Mouse (Mus musculus) forebrain, embryonic 10.5 days (tissue): ENCODE results near the gene Psmd9. TPM values are rescaled to one million over a fixed set of nuclear protein-coding genes. Genes with fewer than 3 reads are reported as not detected.
A peak's percentile ranks its signal among the peaks of the same experiment; 100 is the strongest.

Experiments
- DNase-seq: peaks from one replicate; pipeline ENCODE4 v3.0.0-alpha.2; 2017; ENCODE audit warnings: low spot score; ENCODE audit errors: extremely low spot score
- H3K27ac ChIP-seq: fragments of 300-500 bp; sonication (generic); 2 replicates; pipeline ENCODE4 v1.5.1; 2016; ENCODE audit warnings: mild to moderate bottlenecking
- H3K27me3 ChIP-seq: fragments of 300-500 bp; sonication (generic); 2 replicates; pipeline ENCODE4 v1.6.1; 2016; ENCODE audit warnings: mild to moderate bottlenecking; ENCODE audit not compliant: poor library complexity, severe bottlenecking
- H3K36me3 ChIP-seq: fragments of 300-500 bp; sonication (generic); replicated peaks from 2 replicates; pipeline ENCODE4 v1.6.1; 2016; ENCODE audit warnings: mild to moderate bottlenecking, moderate library complexity
- H3K4me1 ChIP-seq: fragments of 300-500 bp; sonication (generic); 2 replicates; pipeline ENCODE4 v1.6.1; 2016
- H3K4me3 ChIP-seq: fragments of 300-500 bp; sonication (generic); 2 replicates; pipeline ENCODE4 v1.5.1; 2016; ENCODE audit warnings: mild to moderate bottlenecking, moderate library complexity
- H3K9me3 ChIP-seq: fragments of 300-500 bp; sonication (generic); 2 replicates; pipeline ENCODE4 v1.6.1; 2016; ENCODE audit warnings: mild to moderate bottlenecking, moderate library complexity
- WGBS: fragments of 180-500 bp; shearing (Covaris S2); methylation state at CpG from one replicate; pipeline ENCODE4 v1.1.7; 2016; 5-methylcytosine and 5-hydroxymethylcytosine counted together
- polyA plus RNA-seq: library from polyadenylated mRNA; unstranded; fragments of >200 nt; fragmentation: Nextera tagmentation; extraction: Ambion mirVana; gene quantifications from 2 replicates; pipeline ENCODE4 v1.2.1, GENCODE M21; 2016

Psmd9 gene
- 80.5 and 84.6 TPM in 2 replicates for polyA plus RNA-seq

DNA sequence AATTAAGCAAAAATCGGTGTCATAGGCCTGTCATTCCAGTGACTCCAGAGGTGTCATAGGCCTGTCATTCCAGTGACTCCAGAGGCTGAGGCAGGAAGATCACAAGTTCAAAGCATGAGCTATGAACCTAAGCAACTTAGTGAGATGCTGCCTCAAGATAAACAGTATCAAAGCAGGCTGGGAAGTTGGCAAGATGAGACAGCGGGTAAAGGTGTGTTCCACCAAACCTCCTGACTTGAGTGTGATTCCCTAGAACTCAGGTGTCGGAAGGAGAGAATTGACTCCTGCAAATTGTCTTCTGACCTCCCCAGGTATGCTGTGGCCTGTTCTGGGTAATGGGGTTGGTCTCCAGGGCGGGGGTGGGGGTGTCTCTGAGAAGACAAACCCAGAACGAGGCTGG, at the start of gene Psmd9:
Psmd9 (plus strand) TSS at position 130 of the 400 bp plus-strand sequence.
- Histone ChIP-seq H3K36me3 (peaks cover 32% of the 10 kb centered on the region), H3K27ac (no peak within 1 kb of the TSS), H3K4me1 (peaks cover 26% of the 10 kb centered on the region), H3K4me3 (no peak within 1 kb of the TSS), H3K9me3 (no peaks in the 10 kb centered on the region), H3K27me3 (no peaks in the 10 kb centered on the region)
- DNase-seq = no peak
- WGBS = 86% methylated on average over 5 of the region's 5 CpGs

DNA sequence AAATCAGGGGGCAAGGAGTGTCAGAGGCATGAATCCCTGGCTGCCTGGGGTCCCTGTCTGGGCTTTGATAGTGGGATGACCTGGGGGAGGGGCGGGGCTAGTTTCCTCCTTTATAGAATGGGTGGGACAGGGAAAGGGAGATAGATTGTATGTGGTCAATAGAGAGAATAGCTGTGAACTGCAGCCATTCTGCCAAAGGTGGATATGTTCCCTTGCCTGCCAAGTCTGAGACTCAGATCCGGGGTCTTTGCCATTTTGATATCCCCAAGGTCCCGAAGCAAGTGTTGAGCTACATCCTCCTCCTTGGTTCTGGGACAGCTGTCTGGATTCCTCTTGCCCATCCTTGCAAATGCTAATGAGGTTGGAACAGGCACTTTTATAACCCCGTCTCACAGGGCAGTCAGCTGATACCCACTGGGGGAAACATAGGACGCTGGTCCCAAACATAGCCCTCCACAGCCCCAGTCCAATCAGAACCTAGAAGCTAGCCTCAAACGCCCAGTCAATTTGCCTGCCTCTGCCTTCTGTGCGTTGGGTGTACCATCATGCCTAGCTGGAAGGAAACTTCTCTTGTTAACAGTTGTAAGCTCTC, 48.5 kb upstream of the Psmd9 start:
- H3K36me3 ChIP-seq = peaks cover 26% of the 10 kb centered on the region
- peaks cover 18% of the 10 kb centered on the region for H3K4me1 ChIP-seq
- 79% methylated on average over 7 of the region's 7 CpGs for WGBS
- DNase-seq = no peak
- no peak overlapping the region for H3K4me3 ChIP-seq
- H3K27me3 ChIP-seq = no peaks in the 10 kb centered on the region
- 0 out of 2 replicates have a peak, but pooled peaks cover 3% of the 10 kb centered on the region for H3K9me3 ChIP-seq
- no peak overlapping the region for H3K27ac ChIP-seq

DNA sequence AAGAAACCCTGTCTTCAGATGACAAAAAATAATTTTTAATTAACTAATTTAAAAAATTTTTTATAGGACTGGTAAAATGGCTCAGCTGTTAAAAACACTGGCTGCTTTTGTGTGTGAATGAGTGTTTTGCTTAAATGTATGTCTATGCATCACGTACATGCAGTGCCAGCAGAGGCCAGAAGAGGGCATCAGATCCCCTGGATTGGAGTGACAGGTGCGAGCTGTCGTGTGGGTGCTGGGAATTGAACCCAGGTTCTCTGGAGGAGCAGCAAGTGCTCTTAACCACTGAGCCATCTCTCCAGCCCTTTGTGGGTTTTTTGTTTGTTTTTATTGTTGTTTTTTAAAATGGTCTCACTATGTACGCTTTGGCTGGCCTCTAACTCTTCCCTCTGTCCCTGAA, 47.0 kb upstream of the Psmd9 start:
- Histone ChIP-seq H3K36me3 (peaks cover 33% of the 10 kb centered on the region), H3K27me3 (no peaks in the 10 kb centered on the region), H3K27ac (no peak overlapping the region), H3K9me3 (0 out of 2 replicates have a peak, but pooled peaks cover 3% of the 10 kb centered on the region), H3K4me1 (peaks cover 21% of the 10 kb centered on the region), H3K4me3 (no peak overlapping the region)
- no peak for DNase-seq
- 89% methylated on average over 4 of the region's 4 CpGs for WGBS

DNA sequence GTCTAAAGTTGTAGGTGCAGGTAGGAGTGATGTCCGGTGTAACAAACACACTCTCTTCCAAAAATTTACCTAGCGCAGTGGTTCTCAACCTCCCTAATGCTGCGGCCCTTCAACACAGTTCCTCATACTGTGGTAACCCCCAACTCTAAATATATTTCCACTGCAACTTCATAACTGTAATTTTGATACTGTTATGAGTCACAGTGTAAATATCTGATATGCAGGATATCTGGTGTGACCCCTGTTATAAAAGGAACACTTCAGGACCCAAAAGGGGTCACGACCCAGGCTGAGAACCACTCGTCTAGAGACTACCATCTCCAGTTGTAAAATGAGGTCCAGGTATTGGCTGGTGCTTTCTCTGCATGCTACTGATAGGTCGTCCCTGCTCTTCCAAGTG, 44.1 kb upstream of the Psmd9 start:
- Histone ChIP-seq H3K36me3 (peaks cover 44% of the 10 kb centered on the region), H3K4me1 (peaks cover 20% of the 10 kb centered on the region), H3K4me3 (no peak overlapping the region), H3K27me3 (peaks cover under 1% of the 10 kb centered on the region), H3K9me3 (0 out of 2 replicates have a peak, but pooled peaks cover 3% of the 10 kb centered on the region), H3K27ac (no peak overlapping the region)
- no peak for DNase-seq
- WGBS = 89% methylated on average over 6 of the region's 6 CpGs

DNA sequence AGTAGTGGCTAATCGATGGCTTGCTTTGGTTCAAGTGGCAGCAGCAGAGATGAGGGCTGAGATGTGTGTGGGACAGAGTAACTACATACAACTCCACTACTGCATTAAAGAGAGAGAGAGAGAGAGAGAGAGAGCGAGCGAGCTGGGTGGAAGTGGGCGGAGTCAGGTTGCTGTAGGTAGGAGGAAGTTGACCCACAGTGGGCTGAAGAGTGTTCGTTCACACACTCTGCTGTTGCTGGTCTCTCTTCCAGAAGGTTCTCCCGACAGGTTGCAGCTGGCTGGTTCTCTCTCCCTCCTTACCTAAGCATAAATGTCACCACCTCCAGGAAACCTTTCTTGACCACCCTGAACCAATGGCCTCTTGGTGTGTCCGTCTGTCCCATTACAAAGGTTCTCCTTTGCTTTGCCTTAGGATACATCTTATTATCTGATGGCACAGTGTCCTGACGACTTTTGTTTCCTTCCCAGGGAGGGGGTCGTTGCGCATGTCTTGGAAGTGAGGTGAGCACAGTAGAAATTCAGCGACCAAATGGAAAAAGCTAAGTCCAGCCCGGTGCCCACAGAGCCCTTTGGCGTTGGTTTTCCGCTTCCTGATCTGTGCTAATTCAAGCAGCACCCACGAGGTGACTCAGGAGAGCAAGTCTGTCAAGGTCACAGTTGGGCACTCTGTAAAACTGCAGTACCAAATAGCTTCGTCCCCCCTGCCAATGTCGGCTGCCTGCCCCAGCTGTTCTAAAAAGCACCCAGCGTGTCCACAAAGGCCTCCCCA, 43.4 kb upstream of the Psmd9 start:
- H3K36me3 ChIP-seq = peaks cover 51% of the 10 kb centered on the region
- H3K4me1 ChIP-seq = peaks cover 13% of the 10 kb centered on the region
- peaks cover 8% of the 10 kb centered on the region for H3K27me3 ChIP-seq
- H3K4me3 ChIP-seq = no peak overlapping the region
- WGBS = 88% methylated on average over 18 of the region's 18 CpGs
- 0 out of 2 replicates have a peak, but pooled peaks cover 3% of the 10 kb centered on the region for H3K9me3 ChIP-seq
- no peak for DNase-seq
- no peak overlapping the region for H3K27ac ChIP-seq

DNA sequence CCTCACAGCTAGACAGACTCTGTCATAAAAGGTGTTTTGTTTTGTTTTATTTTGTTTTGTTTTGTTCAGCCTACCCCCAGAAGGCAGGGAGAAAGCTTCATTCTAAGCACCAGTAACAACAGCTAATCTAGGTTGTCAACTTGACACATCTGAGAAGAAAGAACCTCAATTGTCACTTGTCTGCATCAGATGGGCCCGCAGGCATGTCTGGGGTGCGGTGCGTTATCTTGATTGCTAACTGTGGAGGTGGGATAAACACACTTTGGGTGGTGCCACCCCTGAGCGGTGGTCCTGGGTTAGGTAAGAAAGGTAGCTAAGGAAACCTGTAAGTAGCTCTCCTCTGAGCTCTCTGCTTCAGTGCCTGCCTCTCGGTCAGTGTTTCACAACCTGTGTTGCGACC, 42.2 kb upstream of the Psmd9 start:
- Histone ChIP-seq H3K9me3 (0 out of 2 replicates have a peak, but pooled peaks cover 3% of the 10 kb centered on the region), H3K27ac (no peak overlapping the region), H3K4me3 (no peak overlapping the region), H3K36me3 (peaks cover 59% of the 10 kb centered on the region), H3K4me1 (peaks cover 17% of the 10 kb centered on the region), H3K27me3 (peaks cover 20% of the 10 kb centered on the region)
- WGBS = 81% methylated on average over 6 of the region's 6 CpGs
- no peak for DNase-seq

DNA sequence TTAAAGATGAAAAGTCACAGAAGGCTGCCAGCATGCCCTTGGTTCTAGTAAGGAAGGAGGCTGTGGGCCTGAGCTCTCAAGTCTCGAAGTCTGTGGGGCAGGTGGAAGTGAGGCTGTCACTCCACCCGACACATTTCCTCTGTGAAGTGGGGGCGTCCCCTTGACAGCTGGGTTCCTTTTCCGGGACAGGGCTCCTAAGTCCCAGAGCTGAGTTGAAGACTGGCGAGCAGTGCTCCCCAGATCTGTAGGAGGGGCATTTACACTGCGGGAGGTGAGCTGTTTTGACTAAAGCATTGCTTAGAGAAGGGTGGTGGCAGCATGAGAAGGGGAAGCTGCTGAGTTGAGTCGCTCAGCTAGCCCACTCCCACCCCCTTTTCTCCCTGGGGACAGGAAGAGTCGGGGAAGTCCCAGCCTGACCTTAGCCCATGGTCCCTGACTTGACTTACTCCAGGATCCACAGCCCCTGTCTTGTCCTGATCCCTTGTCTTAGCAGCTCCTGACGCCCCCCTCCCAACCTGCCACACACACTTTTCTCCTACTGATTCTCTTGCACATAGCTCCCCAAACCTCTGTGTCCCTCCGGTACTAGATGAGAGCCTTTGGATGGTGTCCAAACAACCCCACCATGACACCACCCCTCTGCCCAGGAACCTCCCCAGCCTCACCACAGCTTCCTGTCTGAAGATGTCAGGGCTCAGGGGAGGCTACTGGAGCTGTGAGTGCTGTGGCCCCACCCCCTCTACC, 40.6 kb upstream of the Psmd9 start:
- peaks cover 45% of the 10 kb centered on the region for H3K36me3 ChIP-seq
- H3K9me3 ChIP-seq = no peaks in the 10 kb centered on the region
- DNase-seq = no peak
- peaks cover 20% of the 10 kb centered on the region for H3K27me3 ChIP-seq
- no peak overlapping the region for H3K27ac ChIP-seq
- peaks cover 33% of the 10 kb centered on the region for H3K4me1 ChIP-seq
- no peak overlapping the region for H3K4me3 ChIP-seq
- WGBS = 60% methylated on average over 10 of the region's 10 CpGs

DNA sequence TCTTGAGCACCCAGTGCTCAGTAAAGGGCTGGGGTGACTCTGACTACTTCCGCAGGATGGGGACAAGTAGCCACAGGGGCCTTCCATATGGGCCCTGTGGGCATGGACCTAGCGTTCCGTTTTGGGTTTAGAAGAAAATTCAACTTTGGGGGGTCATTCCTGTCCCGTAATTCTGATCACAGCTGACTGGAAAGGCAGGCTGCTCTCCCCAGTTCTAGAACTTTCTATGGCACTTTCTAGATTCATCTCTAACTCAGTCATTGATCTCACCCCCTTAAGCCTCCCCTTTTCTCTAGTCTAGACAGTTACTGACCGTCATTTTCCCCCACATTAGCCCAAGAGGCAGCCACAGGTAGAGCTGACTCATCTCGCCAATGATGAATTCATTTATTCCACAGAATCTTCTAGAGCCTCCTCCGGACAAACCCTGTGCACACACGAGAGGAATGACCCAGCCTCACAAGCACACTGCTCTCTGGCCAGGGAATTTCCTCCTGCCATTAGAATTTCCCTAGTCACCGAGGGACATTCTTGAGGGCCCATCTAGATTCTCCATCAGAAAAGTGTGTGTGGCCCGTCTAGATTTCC, 39.9 kb upstream of the Psmd9 start:
- Histone ChIP-seq H3K4me1 (peaks cover 39% of the 10 kb centered on the region), H3K27me3 (peaks cover 20% of the 10 kb centered on the region), H3K36me3 (peaks cover 46% of the 10 kb centered on the region), H3K4me3 (no peak overlapping the region), H3K27ac (no peak overlapping the region), H3K9me3 (no peaks in the 10 kb centered on the region)
- no peak for DNase-seq
- WGBS = 89% methylated on average over 10 of the region's 10 CpGs

DNA sequence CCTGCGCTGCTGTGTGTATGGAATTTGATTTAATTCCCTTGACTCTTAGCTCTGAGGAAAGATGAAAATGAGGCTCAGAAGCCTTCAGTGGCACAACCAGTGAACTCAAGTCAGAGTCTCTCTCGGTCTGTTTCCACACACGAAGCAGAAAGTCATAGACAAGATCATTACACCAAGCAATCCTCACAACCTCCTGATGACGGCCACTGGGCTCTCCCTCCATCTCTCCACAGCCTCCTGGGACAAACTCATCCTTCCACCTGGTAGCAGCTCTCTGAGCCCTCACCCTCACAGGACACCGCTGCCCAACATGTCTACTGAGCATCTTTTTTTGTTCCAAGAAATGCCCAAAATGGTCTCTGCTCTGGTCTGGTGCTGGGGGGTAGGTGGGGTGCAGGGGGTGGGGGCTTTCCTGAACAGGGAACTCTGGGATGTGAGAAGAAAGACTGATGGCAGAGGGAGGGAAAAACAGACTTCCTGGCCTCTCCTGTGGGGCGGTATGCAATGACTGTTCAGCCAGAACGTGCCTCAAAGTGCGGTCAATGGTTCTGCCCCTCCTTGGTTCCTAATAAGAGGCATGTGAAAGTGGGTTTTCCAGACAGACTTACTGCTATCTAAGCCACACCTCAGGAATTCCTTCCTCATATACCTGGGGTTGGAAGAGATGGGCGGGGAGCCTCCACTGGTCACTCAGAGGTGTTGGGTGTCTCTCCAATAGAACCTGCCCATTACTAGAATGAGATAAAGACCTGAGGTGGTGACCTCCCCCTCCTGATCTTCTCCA, 39.0 kb upstream of the Psmd9 start:
- Histone ChIP-seq H3K36me3 (peaks cover 54% of the 10 kb centered on the region), H3K27me3 (peaks cover 20% of the 10 kb centered on the region), H3K27ac (no peak overlapping the region), H3K4me3 (no peak overlapping the region), H3K4me1 (peaks cover 49% of the 10 kb centered on the region), H3K9me3 (no peaks in the 10 kb centered on the region)
- no peak for DNase-seq
- 90% methylated on average over 9 of the region's 9 CpGs for WGBS

DNA sequence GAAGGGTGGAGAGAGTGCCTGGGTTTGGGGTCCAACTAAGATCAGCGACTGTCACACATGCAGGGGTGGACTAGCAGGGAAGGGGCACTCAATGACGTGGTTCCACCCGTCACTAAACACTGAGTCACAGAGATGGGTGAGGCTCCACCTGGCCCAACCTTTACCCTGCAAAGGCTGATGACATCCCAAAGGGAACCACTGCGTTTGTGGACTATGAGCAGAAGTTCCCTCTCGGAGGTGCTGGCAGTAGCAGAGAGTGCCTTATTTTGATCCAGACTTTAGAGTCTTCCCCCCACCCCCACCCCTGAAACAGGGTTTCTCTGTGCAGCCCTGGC, 38.4 kb upstream of the Psmd9 start:
- Histone ChIP-seq H3K4me1 (peaks cover 54% of the 10 kb centered on the region), H3K27ac (no peak overlapping the region), H3K27me3 (peaks cover 20% of the 10 kb centered on the region), H3K4me3 (no peak overlapping the region), H3K9me3 (no peaks in the 10 kb centered on the region), H3K36me3 (peaks cover 53% of the 10 kb centered on the region)
- DNase-seq = no peak
- WGBS = 85% methylated on average over 5 of the region's 5 CpGs

DNA sequence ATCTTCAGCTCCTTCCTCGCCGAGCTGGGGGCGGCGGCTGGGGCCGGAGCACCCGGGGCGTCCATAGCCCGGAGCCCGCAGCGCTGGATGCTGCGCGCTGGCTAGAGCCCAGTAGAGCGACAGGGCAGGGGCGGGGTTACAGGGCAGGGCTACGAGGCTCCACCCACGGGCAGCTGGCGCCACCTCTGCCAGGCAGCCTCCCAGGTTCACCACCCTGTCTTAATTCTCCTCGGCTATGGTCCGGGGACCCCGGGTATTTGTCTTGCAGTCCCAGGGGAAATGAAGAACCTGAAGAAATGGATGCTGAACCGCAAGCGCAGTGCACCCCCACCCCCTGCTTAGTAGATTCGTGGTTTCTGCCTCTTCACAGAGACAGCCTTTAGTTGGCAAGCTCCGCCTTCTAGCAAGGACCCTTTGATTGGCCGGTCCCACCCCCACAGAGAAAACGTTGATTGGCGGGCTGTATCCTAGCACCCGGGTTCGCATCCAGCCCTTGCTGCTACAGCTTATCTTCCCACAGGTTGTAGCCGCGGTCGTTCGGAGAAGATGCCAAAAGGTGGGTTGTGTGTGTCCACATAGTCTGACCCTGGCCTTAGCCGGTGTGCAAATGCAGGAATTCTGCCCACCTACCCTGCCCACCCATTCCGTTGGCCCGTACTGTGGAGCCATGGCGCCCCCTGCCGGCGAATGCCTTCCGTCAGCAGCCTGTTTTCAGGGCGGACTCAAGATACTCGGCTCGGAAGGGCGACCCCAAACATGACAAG, 36.7 kb upstream of the Psmd9 start, which contains the start of gene Rhof:
Rhof (minus strand) TSS at position 385 of the 764 bp plus-strand sequence.
- 2% methylated on average over 44 of the region's 44 CpGs for WGBS
- DNase-seq = peak; percentile 74
- Histone ChIP-seq H3K9me3 (no peaks in the 10 kb centered on the region), H3K27me3 (peaks cover 20% of the 10 kb centered on the region), H3K4me1 (peaks cover 68% of the 10 kb centered on the region), H3K27ac (peak within 1 kb of the TSS; percentile 100; the same call in 1 of the 2 replicates), H3K36me3 (peaks cover 58% of the 10 kb centered on the region), H3K4me3 (peak within 1 kb of the TSS; percentile 98)
